8 mouse cellular contexts compared by ENCODE assay signal in the genomic region with DNA sequence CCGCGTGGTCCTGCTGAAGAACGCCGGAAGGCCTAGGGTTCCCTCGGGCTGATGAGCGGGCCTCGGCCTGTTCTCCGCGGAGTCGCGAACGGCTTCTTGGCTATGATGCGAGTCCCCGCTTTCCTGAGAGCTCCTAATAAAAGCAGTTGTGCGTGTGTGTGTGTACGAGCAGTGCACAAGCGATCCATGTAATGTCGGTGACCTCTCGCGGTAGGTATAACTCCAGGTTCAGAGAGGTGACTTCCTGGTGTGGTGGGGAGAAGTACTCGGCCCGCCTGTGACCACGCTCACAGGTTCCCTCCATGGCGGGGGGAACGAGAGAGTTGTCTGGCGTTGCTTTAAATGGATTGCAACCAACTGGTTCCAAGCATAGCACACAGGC. TPM values are rescaled to one million over a fixed set of nuclear protein-coding genes. Genes with fewer than 3 reads are reported as not detected.
DNase-seq lines count a peak whose midpoint lies in the region; ATAC-seq lines count a peak whose summit lies in the region.

No protein-coding gene starts in this region.

- H3K4me3 ChIP-seq in heart, embryonic 15.5 days = peak overlapping the region; percentile 90

- peak overlapping the region; percentile 79 for H3K27ac ChIP-seq in heart, embryonic 15.5 days

- DNase-seq in heart, adult 11 months = no peak
- DNase-seq in MEL-GATA-1-ER (ENCODE audit: extremely low read depth, low read depth) = peak; percentile 38
- DNase-seq in lung, postnatal 25 days (ENCODE audit: low spot score) = peak; percentile 27
- no peak for DNase-seq in layer of hippocampus, adult 18-20 months (ENCODE audit: low spot score in 2 of 2)
- no peak for DNase-seq in cerebellum, adult 9-11 months
- DNase-seq in gastrocnemius, postnatal 25 days = no peak

- H3K9ac ChIP-seq in heart, embryonic 15.5 days = peak overlapping the region; percentile 80

- H3K36me3 ChIP-seq in heart, embryonic 15.5 days = peaks cover 25% of the 10 kb centered on the region

- H3K27me3 ChIP-seq in heart, embryonic 15.5 days = no peaks in the 10 kb centered on the region

- peaks cover 21% of the 10 kb centered on the region for H3K4me1 ChIP-seq in heart, embryonic 15.5 days (replicated peaks)

- peak; percentile 1; the same call in 1 of the 2 replicates for ATAC-seq in heart, embryonic 15.5 days (replicated peaks; ENCODE audit: insufficient number of reproducible peaks, insufficient read depth, low FRiP score, low read depth)
- peak; percentile 19 to 25; a peak in 1 of 4 replicates for ATAC-seq in hematopoietic stem cell, adult 5-6 weeks (replicated peaks in 1 of 2; ENCODE audit: insufficient read depth in 1 of 2, low FRiP score in 2 of 2, low TSS enrichment in 1 of 2, low read depth in 1 of 2, poor library complexity in 2 of 2, severe bottlenecking in 2 of 2)

- WGBS in heart, embryonic 15.5 days = under 1% methylated on average over 26 of the region's 26 CpGs

- H3K4me2 ChIP-seq in heart, embryonic 15.5 days = peak overlapping the region; percentile 73

- H3K9me3 ChIP-seq in heart, embryonic 15.5 days (replicated peaks) = no peaks in the 10 kb centered on the region

RNA-seq across cellular contexts. Expression of a gene that starts 0.6 kb away (rescaled TPM):
- 219 and 239 TPM in 2 replicates for polyA plus RNA-seq in heart, embryonic 15.5 days (2015; fragmentation: Nextera tagmentation; extraction: Ambion mirVana)
- 725 and 1,004 TPM in 2 replicates for total RNA-seq in hematopoietic stem cell, adult 5-6 weeks (2017)
- 100 to 1,000 TPM; 139 to 140 TPM for total RNA-seq in layer of hippocampus, adult 18-20 months (2021)
- 10 to 100 TPM; 84.0 to 88.2 TPM for total RNA-seq in gastrocnemius, postnatal 25 days (2021)

RNA-seq across cellular contexts. Expression of a gene that starts 57.2 kb away (rescaled TPM):
- polyA plus RNA-seq in heart, embryonic 15.5 days (2015; fragmentation: Nextera tagmentation; extraction: Ambion mirVana) = 2.0 and 2.4 TPM in 2 replicates
- total RNA-seq in hematopoietic stem cell, adult 5-6 weeks (2017) = 1.3 and 2.1 TPM in 2 replicates
- under 1 TPM; 0.76 to 0.89 TPM for total RNA-seq in layer of hippocampus, adult 18-20 months (2021)
- total RNA-seq in gastrocnemius, postnatal 25 days (2021) = not detected

Comparison
In these comparisons a context has a peak if more than half of its experiments do, and no peak if none do; other contexts are left out.
1. DNase-seq: peak in MEL-GATA-1-ER (single experiment) and lung, postnatal 25 days (single experiment); none in heart, adult 11 months (single experiment), layer of hippocampus, adult 18-20 months (0 of 2), cerebellum, adult 9-11 months (single experiment) and gastrocnemius, postnatal 25 days (single experiment).